Mouse (Mus musculus) kidney, postnatal 0 days (tissue): ENCODE data around the gene Pou5f1. TPM values are rescaled to one million over a fixed set of nuclear protein-coding genes. Genes with fewer than 3 reads are reported as not detected.
A peak's percentile ranks its signal among the peaks of the same experiment; 100 is the strongest.

Experiments
- ATAC-seq: fragments of 200-750 bp; cut with Nextera tagmentation; replicated peaks from 2 replicates; pipeline ENCODE4 v1.8.0; 2017; ENCODE audit warnings: low read depth, moderate number of reproducible peaks, moderate TSS enrichment, moderate library complexity; ENCODE audit not compliant: low FRiP score
- DNase-seq: peaks from one replicate; pipeline ENCODE4 v3.0.0-alpha.2; 2016; ENCODE audit warnings: low spot score
- H3K27ac ChIP-seq: fragments of 300-500 bp; sonication (generic); 2 replicates; pipeline ENCODE4 v1.5.1; 2014; ENCODE audit warnings: mild to moderate bottlenecking
- H3K27me3 ChIP-seq: fragments of 300-500 bp; sonication (generic); 2 replicates; pipeline ENCODE4 v1.6.1; 2014; ENCODE audit warnings: low read length, mixed read lengths; ENCODE audit not compliant: insufficient read depth
- H3K36me3 ChIP-seq: fragments of 300-500 bp; sonication (generic); 2 replicates; pipeline ENCODE4 v1.6.1; 2014; ENCODE audit warnings: low read length, mixed read lengths; ENCODE audit not compliant: insufficient read depth
- H3K4me1 ChIP-seq: fragments of 300-500 bp; sonication (generic); replicated peaks from 2 replicates; pipeline ENCODE4 v1.6.1; 2014; ENCODE audit warnings: antibody characterized with exemption, low read length, mixed read lengths; ENCODE audit not compliant: insufficient read depth
- H3K4me2 ChIP-seq: fragments of 300-500 bp; sonication (generic); 2 replicates; pipeline ENCODE4 v1.6.1; 2014; ENCODE audit warnings: mild to moderate bottlenecking, low read length, moderate library complexity, mixed read lengths
- H3K4me3 ChIP-seq: fragments of 300-500 bp; sonication (generic); replicated peaks from 2 replicates; pipeline ENCODE4 v1.5.1; 2014; ENCODE audit warnings: low read depth, low read length
- H3K9ac ChIP-seq: fragments of 300-500 bp; sonication (generic); 2 replicates; pipeline ENCODE4 v1.6.1; 2014; ENCODE audit warnings: low read depth, low read length
- H3K9me3 ChIP-seq: fragments of 300-500 bp; sonication (generic); replicated peaks from 2 replicates; pipeline ENCODE4 v1.6.1; 2016; ENCODE audit warnings: low read length, inconsistent platforms, mixed read lengths
- CTCF ChIP-seq: IDR thresholded peaks from 2 replicates; pipeline ENCODE4 v1.5.1; 2016; ENCODE audit warnings: antibody characterized with exemption, low read depth, mild to moderate bottlenecking, moderate library complexity
- WGBS: fragments of 180-500 bp; shearing (Covaris S2); extraction: QIAGEN DNeasy Blood & Tissue Kit; methylation state at CpG from one replicate; pipeline ENCODE4 v1.1.7; 2014; 5-methylcytosine and 5-hydroxymethylcytosine counted together
- polyA plus RNA-seq: library from polyadenylated mRNA; unstranded; fragments of >200 nt; fragmentation: Nextera tagmentation; extraction: Ambion mirVana; gene quantifications from 2 replicates; pipeline ENCODE4 v1.2.1, GENCODE M21; 2015

Gene Pou5f1
- polyA plus RNA-seq, 1 experiment from 2014 or later: not detected

DNA sequence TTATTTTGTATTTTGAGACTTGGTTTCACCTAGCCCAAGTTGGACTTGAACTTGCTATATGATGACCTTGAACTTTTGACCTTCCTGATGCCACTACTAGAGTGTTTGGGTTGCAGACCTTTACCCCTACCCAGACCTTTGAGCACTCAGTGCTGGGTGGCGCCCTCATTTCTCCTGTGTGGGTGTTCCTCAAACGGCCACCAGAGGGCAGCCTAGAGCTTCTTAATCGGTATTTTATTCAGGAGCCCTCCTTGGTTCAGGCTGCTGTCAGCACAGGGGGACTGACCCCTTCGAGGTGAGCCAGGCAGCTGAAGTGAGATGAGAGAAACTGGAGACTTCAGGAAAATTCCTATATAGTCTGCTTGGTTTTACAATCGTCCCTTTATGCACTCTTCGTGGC is 38.9 kb downstream of the Pou5f1 start:
- H3K4me1 ChIP-seq: no peaks in the 10 kb centered on the region
- TF ChIP-seq CTCF: peak; percentile 79
- H3K36me3 ChIP-seq: no peaks in the 10 kb centered on the region
- no peak overlapping the region for H3K27ac ChIP-seq
- 36% methylated on average over 6 of the region's 6 CpGs for WGBS
- H3K4me3 ChIP-seq: no peak overlapping the region
- ATAC-seq (peak; percentile 41; the same call in 1 of the 2 replicates), DNase-seq (peak; percentile 68)
- no peaks in the 10 kb centered on the region for H3K27me3 ChIP-seq
- no peak overlapping the region for H3K4me2 ChIP-seq
- H3K9ac ChIP-seq: no peak overlapping the region
- no peaks in the 10 kb centered on the region for H3K9me3 ChIP-seq

GRCm38 (mm10) chr17:35547465-35547864 is 41.6 kb downstream of the Pou5f1 start:
- DNase-seq (no peak), ATAC-seq (no peak)
- no peaks in the 10 kb centered on the region for H3K9me3 ChIP-seq
- 67% methylated on average over 2 of the region's 2 CpGs for WGBS
- no peak for TF ChIP-seq CTCF
- no peaks in the 10 kb centered on the region for H3K27me3 ChIP-seq
- H3K36me3 ChIP-seq: no peaks in the 10 kb centered on the region
- H3K4me3 ChIP-seq: no peak overlapping the region
- no peaks in the 10 kb centered on the region for H3K4me1 ChIP-seq
- no peak overlapping the region for H3K27ac ChIP-seq
- H3K9ac ChIP-seq: no peak overlapping the region
- no peak overlapping the region for H3K4me2 ChIP-seq

- no peaks in the 10 kb centered on the region for H3K4me1 ChIP-seq
- 0 out of 2 replicates have a peak overlapping the region, but pooled peaks have one; percentile 19 for H3K27ac ChIP-seq
- no peaks in the 10 kb centered on the region for H3K27me3 ChIP-seq
- H3K9ac ChIP-seq: no peak overlapping the region
- WGBS: 40% methylated on average over 5 of the region's 5 CpGs
- TF ChIP-seq CTCF: no peak
- DNase-seq (no peak), ATAC-seq (no peak)
- H3K36me3 ChIP-seq: no peaks in the 10 kb centered on the region
- H3K4me2 ChIP-seq: no peak overlapping the region
- H3K9me3 ChIP-seq: no peaks in the 10 kb centered on the region
- no peak overlapping the region for H3K4me3 ChIP-seq
Observed at GRCm38 (mm10) chr17:35548636-35549035, 42.8 kb downstream of the Pou5f1 start.

GRCm38 (mm10) chr17:35549437-35550142 is 43.8 kb downstream of the Pou5f1 start:
- Histone ChIP-seq H3K9ac (no peak overlapping the region), H3K4me2 (0 out of 2 replicates have a peak overlapping the region, but pooled peaks have one; percentile 7), H3K27ac (peak overlapping the region; percentile 54; the same call in 1 of the 2 replicates), H3K4me1 (no peaks in the 10 kb centered on the region), H3K4me3 (no peak overlapping the region), H3K27me3 (no peaks in the 10 kb centered on the region), H3K36me3 (no peaks in the 10 kb centered on the region), H3K9me3 (no peaks in the 10 kb centered on the region)
- WGBS: 32% methylated on average over 15 of the region's 15 CpGs
- TF ChIP-seq CTCF: no peak
- DNase-seq (peak; percentile 69), ATAC-seq (no peak)

DNA sequence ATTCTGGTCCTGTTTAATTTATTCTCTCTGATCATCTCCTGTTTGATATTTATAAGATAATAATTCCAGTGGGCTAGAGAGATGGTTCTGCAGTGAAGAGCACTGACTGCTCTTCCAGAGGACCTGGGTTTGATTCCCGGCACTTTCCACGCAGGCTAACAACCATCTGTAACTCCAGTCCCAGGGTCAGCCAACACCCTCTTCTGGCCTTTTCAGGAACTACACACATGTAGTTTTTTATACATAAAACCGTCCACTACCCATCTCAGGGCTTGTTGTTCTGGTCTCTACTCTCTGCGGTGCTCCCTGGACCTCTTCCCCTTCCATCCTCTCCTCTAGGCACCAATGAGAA is 44.3 kb downstream of the Pou5f1 start:
- 95% methylated on average over 4 of the region's 4 CpGs for WGBS
- DNase-seq: no peak
- H3K9ac ChIP-seq: no peak overlapping the region
- no peak for ATAC-seq
- no peak overlapping the region for H3K4me2 ChIP-seq
- no peak overlapping the region for H3K4me3 ChIP-seq
- TF ChIP-seq CTCF: 0 out of 2 replicates have a peak, but pooled peaks have one; percentile 18
- no peaks in the 10 kb centered on the region for H3K27me3 ChIP-seq
- no peaks in the 10 kb centered on the region for H3K36me3 ChIP-seq
- H3K9me3 ChIP-seq: no peaks in the 10 kb centered on the region
- H3K27ac ChIP-seq: peak overlapping the region; percentile 54; the same call in 1 of the 2 replicates
- no peaks in the 10 kb centered on the region for H3K4me1 ChIP-seq

- WGBS: 22% methylated on average over 8 of the region's 8 CpGs
Observed at GRCm38 (mm10) chr17:35550871-35551270, 45.1 kb downstream of the Pou5f1 start.

More at GRCm38 (mm10) chr17:35550871-35551270, 45.1 kb downstream of the Pou5f1 start:
- no peaks in the 10 kb centered on the region for H3K36me3 ChIP-seq
- no peaks in the 10 kb centered on the region for H3K27me3 ChIP-seq
- no peaks in the 10 kb centered on the region for H3K4me1 ChIP-seq
- ATAC-seq (no peak), DNase-seq (no peak)
- no peak for TF ChIP-seq CTCF
- H3K9me3 ChIP-seq: no peaks in the 10 kb centered on the region
- no peak overlapping the region for H3K4me2 ChIP-seq
- no peak overlapping the region for H3K9ac ChIP-seq
- H3K27ac ChIP-seq: no peak overlapping the region
- no peak overlapping the region for H3K4me3 ChIP-seq
